Mouse (Mus musculus): ENCODE results near the gene Tm7sf3. TPM values are rescaled to one million over a fixed set of nuclear protein-coding genes. Genes with fewer than 3 reads are reported as not detected.
A peak's percentile ranks its signal among the peaks of the same experiment; 100 is the strongest.

The Tm7sf3 gene
- polyA plus RNA-seq (2015; fragmentation: Nextera tagmentation; extraction: Ambion mirVana): 35.2 and 36.3 TPM in 2 replicates

GRCm38 (mm10) chr6:146642276-146643183 is at the start of gene Tm7sf3, which contains the start of gene Med21:
TSS of gene Tm7sf3 (minus strand) at chr6:146642824.
TSS of gene Med21 (plus strand) at chr6:146642547.
- Histone ChIP-seq H3K4me3 (replicated peaks; ENCODE audit: low read length) (peak within 1 kb of the TSS; percentile 94), H3K9ac (replicated peaks; ENCODE audit: low read depth, low read length) (peak within 1 kb of the TSS; percentile 84), H3K4me2 (ENCODE audit: low read length) (peak within 1 kb of the TSS; percentile 73), H3K9me3 (ENCODE audit: control insufficient read depth, low read length) (no peaks in the 10 kb centered on the region), H3K36me3 (ENCODE audit: control insufficient read depth, insufficient read depth) (no peaks in the 10 kb centered on the region), H3K27ac (ENCODE audit: low read length) (peak within 1 kb of the TSS; percentile 87), H3K27me3 (replicated peaks; ENCODE audit: control insufficient read depth, insufficient read depth, low read length) (no peaks in the 10 kb centered on the region), H3K4me1 (replicated peaks; ENCODE audit: control insufficient read depth, insufficient read depth, low read length) (peaks cover 12% of the 10 kb centered on the region)
- WGBS: 1% methylated on average over 59 of the region's 60 CpGs
- ATAC-seq: peak; percentile 98

- H3K4me2 ChIP-seq (ENCODE audit: low read length): no peak overlapping the region
- H3K4me1 ChIP-seq (replicated peaks; ENCODE audit: control insufficient read depth, insufficient read depth, low read length): no peaks in the 10 kb centered on the region
- H3K9ac ChIP-seq (replicated peaks; ENCODE audit: low read depth, low read length): no peak overlapping the region
- no peak for ATAC-seq
- H3K27ac ChIP-seq (ENCODE audit: low read length): no peak overlapping the region
- H3K36me3 ChIP-seq (ENCODE audit: control insufficient read depth, insufficient read depth): no peaks in the 10 kb centered on the region
- no peaks in the 10 kb centered on the region for H3K9me3 ChIP-seq (ENCODE audit: control insufficient read depth, low read length)
- WGBS: 81% methylated on average over 5 of the region's 5 CpGs
- H3K27me3 ChIP-seq (replicated peaks; ENCODE audit: control insufficient read depth, insufficient read depth, low read length): no peaks in the 10 kb centered on the region
- no peak overlapping the region for H3K4me3 ChIP-seq (replicated peaks; ENCODE audit: low read length)
Observed at GRCm38 (mm10) chr6:146688861-146689260, 46.2 kb upstream of the Tm7sf3 start.

- Histone ChIP-seq H3K4me3 (replicated peaks; ENCODE audit: low read length) (no peak overlapping the region), H3K36me3 (ENCODE audit: control insufficient read depth, insufficient read depth) (no peaks in the 10 kb centered on the region), H3K27ac (ENCODE audit: low read length) (no peak overlapping the region), H3K9ac (replicated peaks; ENCODE audit: low read depth, low read length) (no peak overlapping the region), H3K4me2 (ENCODE audit: low read length) (no peak overlapping the region), H3K9me3 (ENCODE audit: control insufficient read depth, low read length) (no peaks in the 10 kb centered on the region), H3K4me1 (replicated peaks; ENCODE audit: control insufficient read depth, insufficient read depth, low read length) (no peaks in the 10 kb centered on the region), H3K27me3 (replicated peaks; ENCODE audit: control insufficient read depth, insufficient read depth, low read length) (no peaks in the 10 kb centered on the region)
- no peak for ATAC-seq
- 87% methylated on average over 7 of the region's 7 CpGs for WGBS
Observed at GRCm38 (mm10) chr6:146688010-146688409, 45.4 kb upstream of the Tm7sf3 start.

- no peak overlapping the region for H3K9ac ChIP-seq (replicated peaks; ENCODE audit: low read depth, low read length)
- H3K36me3 ChIP-seq (ENCODE audit: control insufficient read depth, insufficient read depth): no peaks in the 10 kb centered on the region
- no peak for ATAC-seq
- no peak overlapping the region for H3K27ac ChIP-seq (ENCODE audit: low read length)
- H3K9me3 ChIP-seq (ENCODE audit: control insufficient read depth, low read length): no peaks in the 10 kb centered on the region
- WGBS: 82% methylated on average over 5 of the region's 5 CpGs
- no peak overlapping the region for H3K4me2 ChIP-seq (ENCODE audit: low read length)
- H3K4me1 ChIP-seq (replicated peaks; ENCODE audit: control insufficient read depth, insufficient read depth, low read length): no peaks in the 10 kb centered on the region
- H3K4me3 ChIP-seq (replicated peaks; ENCODE audit: low read length): no peak overlapping the region
- H3K27me3 ChIP-seq (replicated peaks; ENCODE audit: control insufficient read depth, insufficient read depth, low read length): no peaks in the 10 kb centered on the region
Observed at GRCm38 (mm10) chr6:146686463-146687196, 44.0 kb upstream of the Tm7sf3 start.

- Histone ChIP-seq H3K9ac (replicated peaks; ENCODE audit: low read depth, low read length) (no peak overlapping the region), H3K4me1 (replicated peaks; ENCODE audit: control insufficient read depth, insufficient read depth, low read length) (no peaks in the 10 kb centered on the region), H3K9me3 (ENCODE audit: control insufficient read depth, low read length) (no peaks in the 10 kb centered on the region), H3K36me3 (ENCODE audit: control insufficient read depth, insufficient read depth) (no peaks in the 10 kb centered on the region), H3K27ac (ENCODE audit: low read length) (no peak overlapping the region), H3K27me3 (replicated peaks; ENCODE audit: control insufficient read depth, insufficient read depth, low read length) (no peaks in the 10 kb centered on the region), H3K4me3 (replicated peaks; ENCODE audit: low read length) (no peak overlapping the region), H3K4me2 (ENCODE audit: low read length) (no peak overlapping the region)
- 73% methylated on average over 17 of the region's 17 CpGs for WGBS
- no peak for ATAC-seq
Observed at GRCm38 (mm10) chr6:146685781-146686308, 43.2 kb upstream of the Tm7sf3 start.

GRCm38 (mm10) chr6:146683881-146684280 is 41.3 kb upstream of the Tm7sf3 start:
- H3K9me3 ChIP-seq (ENCODE audit: control insufficient read depth, low read length): no peaks in the 10 kb centered on the region; the same call in 1 of the 2 replicates
- H3K36me3 ChIP-seq (ENCODE audit: control insufficient read depth, insufficient read depth): no peaks in the 10 kb centered on the region
- H3K27me3 ChIP-seq (replicated peaks; ENCODE audit: control insufficient read depth, insufficient read depth, low read length): no peaks in the 10 kb centered on the region
- no peak overlapping the region for H3K9ac ChIP-seq (replicated peaks; ENCODE audit: low read depth, low read length)
- H3K4me2 ChIP-seq (ENCODE audit: low read length): no peak overlapping the region
- H3K4me3 ChIP-seq (replicated peaks; ENCODE audit: low read length): no peak overlapping the region
- 74% methylated on average over 4 of the region's 4 CpGs for WGBS
- no peak overlapping the region for H3K27ac ChIP-seq (ENCODE audit: low read length)
- no peaks in the 10 kb centered on the region for H3K4me1 ChIP-seq (replicated peaks; ENCODE audit: control insufficient read depth, insufficient read depth, low read length)
- no peak for ATAC-seq

GRCm38 (mm10) chr6:146678136-146679070 is 35.8 kb upstream of the Tm7sf3 start:
- no peak overlapping the region for H3K4me3 ChIP-seq (replicated peaks; ENCODE audit: low read length)
- H3K4me1 ChIP-seq (replicated peaks; ENCODE audit: control insufficient read depth, insufficient read depth, low read length): no peaks in the 10 kb centered on the region
- no peaks in the 10 kb centered on the region for H3K27me3 ChIP-seq (replicated peaks; ENCODE audit: control insufficient read depth, insufficient read depth, low read length)
- H3K36me3 ChIP-seq (ENCODE audit: control insufficient read depth, insufficient read depth): no peaks in the 10 kb centered on the region
- no peak overlapping the region for H3K9ac ChIP-seq (replicated peaks; ENCODE audit: low read depth, low read length)
- WGBS: 85% methylated on average over 10 of the region's 10 CpGs
- no peak for ATAC-seq
- H3K4me2 ChIP-seq (ENCODE audit: low read length): no peak overlapping the region
- H3K9me3 ChIP-seq (ENCODE audit: control insufficient read depth, low read length): no peaks in the 10 kb centered on the region; the same call in 1 of the 2 replicates
- H3K27ac ChIP-seq (ENCODE audit: low read length): no peak overlapping the region

GRCm38 (mm10) chr6:146676904-146677303 is 34.3 kb upstream of the Tm7sf3 start:
- no peaks in the 10 kb centered on the region for H3K27me3 ChIP-seq (replicated peaks; ENCODE audit: control insufficient read depth, insufficient read depth, low read length)
- H3K9ac ChIP-seq (replicated peaks; ENCODE audit: low read depth, low read length): no peak overlapping the region
- WGBS: 84% methylated on average over 10 of the region's 10 CpGs
- no peaks in the 10 kb centered on the region for H3K4me1 ChIP-seq (replicated peaks; ENCODE audit: control insufficient read depth, insufficient read depth, low read length)
- H3K36me3 ChIP-seq (ENCODE audit: control insufficient read depth, insufficient read depth): no peaks in the 10 kb centered on the region
- no peak overlapping the region for H3K4me3 ChIP-seq (replicated peaks; ENCODE audit: low read length)
- H3K4me2 ChIP-seq (ENCODE audit: low read length): no peak overlapping the region
- no peaks in the 10 kb centered on the region; the same call in 1 of the 2 replicates for H3K9me3 ChIP-seq (ENCODE audit: control insufficient read depth, low read length)
- no peak overlapping the region for H3K27ac ChIP-seq (ENCODE audit: low read length)
- ATAC-seq: no peak
